ENCODE assay signal across 18 mouse cellular contexts in the genomic region with DNA sequence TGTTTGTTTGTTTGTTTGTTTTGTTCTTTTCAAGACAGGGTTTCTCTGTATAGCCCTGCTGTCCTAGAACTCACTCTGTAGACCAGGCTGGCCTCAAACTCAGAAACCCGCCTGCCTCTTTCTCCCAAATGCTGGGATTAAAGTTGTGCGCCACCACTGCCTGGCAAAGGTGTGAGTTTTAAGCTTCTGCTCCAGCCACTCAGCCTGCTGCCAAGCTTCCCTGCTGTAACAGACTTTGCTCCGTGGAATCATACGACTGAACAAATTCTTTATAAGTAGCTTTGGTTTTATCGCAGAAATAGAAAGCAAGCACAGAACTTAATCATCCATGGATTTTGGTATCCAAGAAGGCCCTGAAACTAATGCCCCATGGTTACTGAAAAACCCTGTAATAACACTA.
"Had no signal": no experiment of that assay in that cellular context is flagged by ENCODE, and none has a peak within 500 bp of the region (broad histone marks: within the 10 kb centered on the region; RNA-seq: fewer than 3 reads in every experiment).

No protein-coding gene starts in this region.

- H3K9ac ChIP-seq: limb, embryonic 12.5 days; liver, embryonic 13.5 days; lung, embryonic 14.5 days; midbrain, embryonic 12.5 days; midbrain, embryonic 15.5 days; neural tube, embryonic 12.5 days; neural tube, embryonic 15.5 days; stomach, embryonic 15.5 days had no signal

- H3K9me3 ChIP-seq: limb, embryonic 12.5 days; liver, embryonic 13.5 days; midbrain, embryonic 12.5 days; midbrain, embryonic 15.5 days; neural tube, embryonic 12.5 days; neural tube, embryonic 15.5 days; stomach, embryonic 15.5 days had no signal

- H3K27me3 ChIP-seq: stomach, embryonic 15.5 days had no signal

- DNase-seq: layer of hippocampus, postnatal 36 days; liver; liver, embryonic 13.5 days; right cerebral cortex, postnatal 4 days; spleen, adult 18-20 months; thymus, adult 18-20 months; thymus, postnatal 36 days had no signal

- H3K27ac ChIP-seq: layer of hippocampus, adult 2 months; left cerebral cortex, adult 2 months; limb, embryonic 12.5 days; liver, embryonic 13.5 days; macrophage; midbrain, embryonic 12.5 days; midbrain, embryonic 15.5 days; neural tube, embryonic 12.5 days; neural tube, embryonic 15.5 days; stomach, embryonic 15.5 days had no signal

- ATAC-seq: intestine, postnatal 0 days; midbrain, embryonic 15.5 days had no signal

- H3K4me1 ChIP-seq: limb, embryonic 12.5 days; liver, embryonic 13.5 days; midbrain, embryonic 12.5 days; midbrain, embryonic 15.5 days; neural tube, embryonic 12.5 days; neural tube, embryonic 15.5 days; stomach, embryonic 15.5 days had no signal

- H3K4me3 ChIP-seq: layer of hippocampus, adult 2 months; left cerebral cortex, adult 2 months; limb, embryonic 12.5 days; liver, embryonic 13.5 days; midbrain, embryonic 12.5 days; midbrain, embryonic 15.5 days; neural tube, embryonic 12.5 days; neural tube, embryonic 15.5 days; stomach, embryonic 15.5 days had no signal

- H3K36me3 ChIP-seq: limb, embryonic 12.5 days; liver, embryonic 13.5 days; midbrain, embryonic 12.5 days; midbrain, embryonic 15.5 days; neural tube, embryonic 12.5 days; neural tube, embryonic 15.5 days; stomach, embryonic 15.5 days had no signal

- H3K4me2 ChIP-seq: limb, embryonic 12.5 days; liver, embryonic 13.5 days; lung, embryonic 14.5 days; midbrain, embryonic 12.5 days; midbrain, embryonic 15.5 days; neural tube, embryonic 12.5 days; neural tube, embryonic 15.5 days; stomach, embryonic 15.5 days had no signal
